Mouse (Mus musculus): ENCODE results near the gene Plk5. TPM values are rescaled to one million over a fixed set of nuclear protein-coding genes. Genes with fewer than 3 reads are reported as not detected.
A peak's percentile ranks its signal among the peaks of the same experiment; 100 is the strongest.

Plk5 gene
- not detected for total RNA-seq (2018; cell fraction: chromatin; rRNA removed)
- not detected for total RNA-seq (2018; cell fraction: cytosol; rRNA removed)
- not detected for total RNA-seq (2018; cell fraction: nucleus; rRNA removed)
- not detected in 3 replicates for polyA plus RNA-seq (2018)

GRCm38 (mm10) chr10:80356001-80356682 lies at the start of gene Plk5:
Gene Plk5, plus strand, starts transcription at chr10:80356459.
- H3K36me3 ChIP-seq (ENCODE audit: inconsistent target): no peaks in the 10 kb centered on the region
- H3K79me2 ChIP-seq (ENCODE audit: inconsistent target): no peaks in the 10 kb centered on the region
- no peak within 1 kb of the TSS for H3K4me3 ChIP-seq (ENCODE audit: inconsistent target)
- no peak within 1 kb of the TSS for H3K27ac ChIP-seq
- WGBS (ENCODE audit: missing documents): 3% methylated on average over 53 of the region's 53 CpGs

GRCm38 (mm10) chr10:80311560-80311959 lies 44.7 kb upstream of the Plk5 start:
- no peaks in the 10 kb centered on the region for H3K36me3 ChIP-seq (ENCODE audit: inconsistent target)
- no peak overlapping the region for H3K4me3 ChIP-seq (ENCODE audit: inconsistent target)
- H3K27ac ChIP-seq: no peak overlapping the region
- H3K79me2 ChIP-seq (ENCODE audit: inconsistent target): no peaks in the 10 kb centered on the region
- WGBS (ENCODE audit: missing documents): 96% methylated on average over 13 of the region's 16 CpGs

- H3K79me2 ChIP-seq (ENCODE audit: inconsistent target): no peaks in the 10 kb centered on the region; the same call in 1 of the 2 replicates
- no peak overlapping the region for H3K4me3 ChIP-seq (ENCODE audit: inconsistent target)
- no peak overlapping the region for H3K27ac ChIP-seq
- 93% methylated on average over 52 of the region's 54 CpGs for WGBS (ENCODE audit: missing documents)
- H3K36me3 ChIP-seq (ENCODE audit: inconsistent target): no peaks in the 10 kb centered on the region
Observed at GRCm38 (mm10) chr10:80312586-80313504, 43.4 kb upstream of the Plk5 start.

GRCm38 (mm10) chr10:80313627-80314201 lies 42.5 kb upstream of the Plk5 start:
- H3K4me3 ChIP-seq (ENCODE audit: inconsistent target): no peak overlapping the region
- WGBS (ENCODE audit: missing documents): 2% methylated on average over 19 of the region's 20 CpGs
- peaks cover 7% of the 10 kb centered on the region for H3K79me2 ChIP-seq (ENCODE audit: inconsistent target)
- H3K27ac ChIP-seq: no peak overlapping the region
- H3K36me3 ChIP-seq (ENCODE audit: inconsistent target): no peaks in the 10 kb centered on the region; the same call in 1 of the 2 replicates

GRCm38 (mm10) chr10:80314494-80315001 lies 41.7 kb upstream of the Plk5 start:
- Histone ChIP-seq H3K36me3 (ENCODE audit: inconsistent target) (no peaks in the 10 kb centered on the region; the same call in 1 of the 2 replicates), H3K27ac (no peak overlapping the region), H3K4me3 (ENCODE audit: inconsistent target) (no peak overlapping the region), H3K79me2 (ENCODE audit: inconsistent target) (peaks cover 15% of the 10 kb centered on the region)
- 83% methylated on average over 16 of the region's 16 CpGs for WGBS (ENCODE audit: missing documents)

- 69% methylated on average over 24 of the region's 27 CpGs for WGBS (ENCODE audit: missing documents)
- Histone ChIP-seq H3K4me3 (ENCODE audit: inconsistent target) (no peak overlapping the region), H3K79me2 (ENCODE audit: inconsistent target) (peaks cover 22% of the 10 kb centered on the region), H3K36me3 (ENCODE audit: inconsistent target) (no peaks in the 10 kb centered on the region; the same call in 1 of the 2 replicates), H3K27ac (no peak overlapping the region)
Observed at GRCm38 (mm10) chr10:80315315-80315714, 40.9 kb upstream of the Plk5 start.

GRCm38 (mm10) chr10:80316359-80316781 lies 39.9 kb upstream of the Plk5 start:
- Histone ChIP-seq H3K36me3 (ENCODE audit: inconsistent target) (no peaks in the 10 kb centered on the region; the same call in 1 of the 2 replicates), H3K4me3 (ENCODE audit: inconsistent target) (no peak overlapping the region), H3K79me2 (ENCODE audit: inconsistent target) (peaks cover 22% of the 10 kb centered on the region), H3K27ac (no peak overlapping the region)
- 86% methylated on average over 11 of the region's 11 CpGs for WGBS (ENCODE audit: missing documents)

GRCm38 (mm10) chr10:80317011-80317410 lies 39.2 kb upstream of the Plk5 start:
- Histone ChIP-seq H3K4me3 (ENCODE audit: inconsistent target) (no peak overlapping the region), H3K79me2 (ENCODE audit: inconsistent target) (peaks cover 22% of the 10 kb centered on the region), H3K36me3 (ENCODE audit: inconsistent target) (no peaks in the 10 kb centered on the region; the same call in 1 of the 2 replicates), H3K27ac (no peak overlapping the region)
- WGBS (ENCODE audit: missing documents): 46% methylated on average over 10 of the region's 10 CpGs

- WGBS (ENCODE audit: missing documents): under 1% methylated on average over 33 of the region's 34 CpGs
- Histone ChIP-seq H3K4me3 (ENCODE audit: inconsistent target) (peak within 1 kb of the TSS; percentile 90), H3K79me2 (ENCODE audit: inconsistent target) (peaks cover 22% of the 10 kb centered on the region), H3K27ac (peak within 1 kb of the TSS; percentile 76), H3K36me3 (ENCODE audit: inconsistent target) (no peaks in the 10 kb centered on the region; the same call in 1 of the 2 replicates)
Observed at GRCm38 (mm10) chr10:80320340-80320760, 35.9 kb upstream of the Plk5 start, which contains the start of gene 2310011J03Rik. Gene 2310011J03Rik, minus strand, starts transcription at chr10:80320537.

GRCm38 (mm10) chr10:80321014-80321669 lies 35.1 kb upstream of the Plk5 start:
- Histone ChIP-seq H3K36me3 (ENCODE audit: inconsistent target) (no peaks in the 10 kb centered on the region; the same call in 1 of the 2 replicates), H3K79me2 (ENCODE audit: inconsistent target) (peaks cover 22% of the 10 kb centered on the region), H3K27ac (peak overlapping the region; percentile 76), H3K4me3 (ENCODE audit: inconsistent target) (peak overlapping the region; percentile 90; the same call in 1 of the 2 replicates)
- WGBS (ENCODE audit: missing documents): 57% methylated on average over 6 of the region's 6 CpGs

- Histone ChIP-seq H3K36me3 (ENCODE audit: inconsistent target) (no peaks in the 10 kb centered on the region; the same call in 1 of the 2 replicates), H3K27ac (peak overlapping the region; percentile 76), H3K79me2 (ENCODE audit: inconsistent target) (peaks cover 22% of the 10 kb centered on the region), H3K4me3 (ENCODE audit: inconsistent target) (no peak overlapping the region)
- WGBS (ENCODE audit: missing documents): 91% methylated on average over 21 of the region's 21 CpGs
Observed at GRCm38 (mm10) chr10:80321670-80322581, 34.3 kb upstream of the Plk5 start.

GRCm38 (mm10) chr10:80322811-80323211 lies 33.4 kb upstream of the Plk5 start:
- Histone ChIP-seq H3K27ac (no peak overlapping the region), H3K36me3 (ENCODE audit: inconsistent target) (no peaks in the 10 kb centered on the region; the same call in 1 of the 2 replicates)
- 2% methylated on average over 22 of the region's 28 CpGs for WGBS (ENCODE audit: missing documents)

More at GRCm38 (mm10) chr10:80322811-80323211, 33.4 kb upstream of the Plk5 start:
- Histone ChIP-seq H3K79me2 (ENCODE audit: inconsistent target) (peaks cover 22% of the 10 kb centered on the region), H3K4me3 (ENCODE audit: inconsistent target) (peak overlapping the region; percentile 19)

Data from macrophage (primary cell).